Mouse (Mus musculus) v-Abl transformed pro-B cells (cell line): ENCODE data around the gene Tenm3.

ENCODE experiments used
- in situ Hi-C, 2 experiments: fragments of 400-800 bp; cut with MboI; formaldehyde crosslinking; loops; one replicate each; pipeline ENCODE4 v1.15.1; 2025; ENCODE audit not compliant: unreplicated experiment in 2 of 2

The Tenm3 gene

DNA sequence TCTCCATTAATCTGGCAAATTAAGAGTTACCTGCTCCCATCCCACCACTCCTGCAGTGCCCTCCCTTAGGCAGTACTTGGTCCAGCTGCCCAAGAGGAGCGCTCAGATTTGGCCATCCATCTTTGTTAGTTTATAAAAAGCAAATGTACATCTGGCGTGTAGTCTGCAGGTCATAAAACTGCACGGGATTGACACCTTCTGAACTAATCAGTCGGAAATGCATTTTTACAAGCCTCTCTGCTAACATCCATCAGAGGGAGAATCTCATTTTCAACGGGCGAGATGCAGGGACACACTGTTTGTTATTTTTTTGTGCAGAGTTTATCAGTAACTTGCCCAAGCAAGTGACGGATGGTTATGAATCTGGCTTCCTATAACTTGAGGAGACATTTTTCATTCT is 539.5 kb downstream of the Tenm3 start:
- in situ Hi-C loops, result no loop called here

GRCm38 (mm10) chr8:48300613-48301037 is 543.1 kb downstream of the Tenm3 start:
- in situ Hi-C loops, result no loop called here

DNA sequence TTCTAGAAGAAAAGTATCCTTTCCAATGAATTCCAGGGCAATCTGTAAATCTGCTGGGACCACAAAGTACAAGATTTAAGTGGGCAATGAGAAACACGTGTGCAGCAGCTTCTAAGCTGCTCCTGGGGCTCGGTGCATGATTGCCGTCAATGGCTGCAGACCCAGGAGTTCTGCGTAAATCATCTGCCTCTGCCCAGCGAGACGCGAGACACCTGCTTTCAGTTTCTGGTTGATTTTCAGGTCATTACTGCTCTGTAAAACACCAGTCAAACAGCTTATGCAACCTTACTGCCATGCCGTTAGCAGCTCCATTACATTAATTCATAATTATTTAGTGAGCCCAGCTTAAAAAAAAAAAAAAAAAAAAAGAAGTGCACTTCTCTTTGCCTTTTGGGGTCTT is 543.7 kb downstream of the Tenm3 start:
- in situ Hi-C loops, result no loop called here

DNA sequence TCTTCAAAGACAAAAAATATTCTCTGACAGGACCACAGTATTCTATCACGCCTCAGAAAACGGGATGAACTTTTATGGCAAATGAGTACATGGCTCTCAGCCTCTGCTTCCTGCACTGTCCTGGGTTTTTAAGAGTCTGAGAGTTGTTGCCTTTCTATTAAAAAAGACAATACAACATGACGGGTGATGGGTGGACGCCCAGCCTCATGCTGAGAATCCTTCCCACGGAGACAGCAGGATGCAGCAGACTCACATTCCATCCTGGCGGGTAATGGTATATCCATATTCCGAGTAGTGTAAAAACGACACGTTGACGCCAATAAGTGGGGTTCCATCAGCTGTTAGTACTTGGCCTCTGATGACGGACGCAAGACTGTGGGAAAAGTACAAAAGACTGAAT is 544.4 kb downstream of the Tenm3 start:
- in situ Hi-C loops, result no loop called here

DNA sequence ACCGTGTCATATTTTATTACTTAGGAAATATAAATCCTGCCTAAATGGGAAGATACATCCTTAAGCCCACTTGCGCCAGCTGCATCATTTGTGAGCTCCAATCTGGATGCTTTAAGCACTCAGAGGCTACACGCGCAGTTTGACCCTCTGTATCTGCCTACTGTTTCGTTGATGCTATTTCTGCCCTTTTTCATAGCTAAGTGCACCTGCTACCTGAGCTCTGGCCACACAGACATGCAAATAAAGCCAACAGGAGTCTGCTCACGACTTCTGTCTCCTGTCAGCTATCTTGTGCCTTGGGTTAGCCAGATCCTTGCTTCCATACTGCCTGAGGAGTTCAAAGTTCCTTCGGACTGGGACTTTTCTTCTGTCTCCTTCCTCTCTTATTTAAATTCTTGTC is 547.4 kb downstream of the Tenm3 start:
- in situ Hi-C loops, result no loop called here

DNA sequence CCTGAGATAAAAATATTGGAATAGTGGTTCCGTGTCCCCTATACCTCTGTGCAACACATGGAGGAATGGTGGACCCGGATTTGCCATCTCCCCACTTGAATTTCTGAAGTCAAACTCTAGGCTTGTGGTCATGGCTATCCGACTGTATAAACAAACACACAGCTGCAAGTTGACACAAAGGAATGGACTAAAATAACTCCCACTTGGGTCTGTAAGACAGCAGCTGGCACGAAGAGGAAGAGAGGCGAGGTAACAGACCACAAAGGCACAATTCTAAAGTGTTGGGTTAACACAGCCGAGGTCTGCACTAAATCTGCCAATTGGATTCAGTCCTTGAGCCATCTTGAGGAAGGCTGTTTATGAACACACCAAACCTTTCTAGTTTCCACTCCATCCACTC is 548.2 kb downstream of the Tenm3 start:
- in situ Hi-C loops, result no loop called here

- in situ Hi-C loops, result no loop called here
Measured at GRCm38 (mm10) chr8:48293797-48294196, 550.0 kb downstream of the Tenm3 start.

DNA sequence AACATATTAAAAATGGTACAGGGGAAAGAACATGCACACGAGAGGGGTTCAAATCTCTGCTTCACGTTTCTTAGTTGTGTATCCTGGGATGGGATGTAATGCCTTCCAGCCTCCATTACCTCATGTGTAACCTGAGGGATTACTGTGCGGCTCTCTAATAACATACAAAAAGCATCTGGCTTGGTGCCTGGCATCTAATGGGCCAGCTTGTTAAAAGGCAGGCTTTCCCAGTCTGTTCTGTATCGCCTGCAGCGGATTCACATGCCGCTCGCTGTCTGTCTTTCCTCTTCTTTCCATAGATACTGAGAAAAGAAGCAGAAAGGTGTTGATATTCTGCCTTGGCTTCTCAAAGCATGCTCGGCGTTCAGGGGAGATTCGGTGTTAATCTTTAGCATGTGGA is 558.3 kb downstream of the Tenm3 start:
- in situ Hi-C loops, result no loop called here

DNA sequence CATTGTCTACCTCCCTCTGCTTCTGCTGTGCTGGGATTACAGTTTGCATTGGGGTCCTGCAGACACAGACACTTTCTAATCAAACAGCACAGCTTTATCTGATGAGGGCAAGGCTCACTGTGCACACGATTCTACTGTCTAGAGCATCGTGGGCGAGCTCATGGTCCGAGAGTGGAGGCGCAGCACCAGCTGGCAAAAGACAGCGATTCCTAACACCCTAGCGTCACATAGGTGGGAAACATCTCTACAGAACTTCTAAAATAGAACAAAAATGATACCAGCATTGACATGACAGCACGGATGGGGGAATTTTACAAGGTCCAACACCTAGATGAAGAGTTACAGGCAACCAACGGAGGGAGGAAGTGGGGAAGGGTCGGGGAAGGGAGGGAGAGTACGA is 561.9 kb downstream of the Tenm3 start:
- in situ Hi-C loops, result no loop called here

GRCm38 (mm10) chr8:48279360-48279759 is 564.4 kb downstream of the Tenm3 start:
- in situ Hi-C loops, result no loop called here

- in situ Hi-C loops, result no loop called here
Measured at GRCm38 (mm10) chr8:48277986-48278635, 565.6 kb downstream of the Tenm3 start.

DNA sequence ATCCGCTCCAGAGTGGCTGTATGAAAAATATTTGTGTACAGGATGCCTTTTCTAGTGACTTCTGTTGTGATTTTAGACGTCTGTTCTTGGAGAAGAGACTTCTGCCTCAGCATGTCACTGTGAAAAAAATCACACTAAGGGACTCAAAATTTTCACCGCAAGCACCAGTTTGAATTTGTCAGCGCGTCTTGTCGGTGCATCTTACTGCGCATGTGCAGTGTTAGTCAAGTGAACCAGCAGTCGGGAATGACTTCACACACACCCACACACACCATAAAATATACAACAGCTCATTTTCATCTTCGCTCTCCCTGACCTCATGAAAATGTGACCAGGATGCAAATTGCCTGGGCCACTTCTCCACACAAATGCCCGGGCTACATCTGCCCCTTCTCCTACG is 568.7 kb downstream of the Tenm3 start:
- in situ Hi-C loops, result no loop called here

DNA sequence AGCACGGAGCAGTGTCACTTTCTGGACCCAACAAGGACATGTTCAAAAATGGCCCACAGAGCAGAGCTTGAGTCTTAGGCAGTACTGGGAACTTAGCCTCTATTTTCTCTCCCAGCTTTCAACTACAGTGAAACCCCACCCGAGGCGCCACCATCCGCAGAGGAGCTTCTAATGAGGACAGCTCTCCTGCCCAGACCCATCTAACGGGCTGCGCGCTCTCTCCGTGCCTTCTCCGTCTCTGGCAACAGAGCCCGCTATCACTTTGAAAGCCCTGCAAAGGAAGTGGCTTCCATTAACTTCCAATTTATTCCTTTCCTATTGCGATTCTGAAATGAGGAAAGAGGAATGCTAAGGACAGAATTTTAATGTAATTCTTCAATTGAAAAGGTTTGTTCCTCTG is 569.2 kb downstream of the Tenm3 start:
- in situ Hi-C loops, result no loop called here

GRCm38 (mm10) chr8:48268638-48269037 is 575.1 kb downstream of the Tenm3 start:
- in situ Hi-C loops, result no loop called here

GRCm38 (mm10) chr8:48260265-48260664 is 583.5 kb downstream of the Tenm3 start:
- in situ Hi-C loops, result no loop called here

- in situ Hi-C loops, result no loop called here
Measured at GRCm38 (mm10) chr8:48259832-48260231, 583.9 kb downstream of the Tenm3 start.

DNA sequence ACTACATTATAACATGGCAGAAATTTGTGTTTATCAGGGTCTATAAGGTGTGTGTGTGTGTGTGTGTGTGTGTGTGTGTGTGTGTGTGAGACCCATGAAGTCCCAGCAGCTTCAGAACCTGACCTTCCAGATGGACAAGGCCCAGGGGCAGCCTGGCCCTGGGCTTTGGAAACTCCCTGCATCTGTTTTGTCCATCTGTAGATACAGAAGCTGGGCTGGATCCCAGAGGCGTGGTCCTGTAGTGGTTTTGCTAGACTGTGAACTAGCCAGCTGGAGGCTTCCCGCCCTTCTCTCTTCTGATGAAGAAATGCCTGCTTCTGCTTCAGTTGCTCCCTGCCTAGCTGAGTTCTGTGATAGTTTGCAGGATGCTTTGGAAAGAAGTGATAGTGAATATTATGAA is 599.9 kb downstream of the Tenm3 start:
- in situ Hi-C loops, result no loop called here

GRCm38 (mm10) chr8:48240917-48241531 is 602.7 kb downstream of the Tenm3 start:
- in situ Hi-C loops, result no loop called here

- in situ Hi-C loops, result no loop called here
Measured at GRCm38 (mm10) chr8:48236968-48237367, 606.8 kb downstream of the Tenm3 start.

DNA sequence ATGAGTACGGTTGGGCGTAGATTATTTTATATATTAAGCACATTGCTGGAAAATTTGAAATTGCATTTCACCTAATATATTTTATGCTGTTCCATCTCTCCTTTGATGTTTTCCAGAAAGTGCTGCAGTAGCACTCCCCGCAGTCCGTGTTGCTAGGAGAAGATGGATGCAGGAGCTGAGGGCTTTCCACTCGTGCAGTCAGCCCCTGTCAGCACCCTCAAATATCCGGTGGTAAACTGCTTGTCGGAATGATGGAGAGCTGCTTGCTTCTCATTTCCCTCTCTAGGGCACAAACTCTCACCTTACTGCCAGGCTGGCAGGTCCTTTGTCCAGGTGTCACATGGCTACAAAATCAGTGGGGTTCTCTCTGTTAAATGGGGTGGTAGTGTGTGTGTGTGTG is 610.8 kb downstream of the Tenm3 start:
- in situ Hi-C loops, result no loop called here

- in situ Hi-C loops, result no loop called here
Measured at GRCm38 (mm10) chr8:48231882-48232281, 611.9 kb downstream of the Tenm3 start.

DNA sequence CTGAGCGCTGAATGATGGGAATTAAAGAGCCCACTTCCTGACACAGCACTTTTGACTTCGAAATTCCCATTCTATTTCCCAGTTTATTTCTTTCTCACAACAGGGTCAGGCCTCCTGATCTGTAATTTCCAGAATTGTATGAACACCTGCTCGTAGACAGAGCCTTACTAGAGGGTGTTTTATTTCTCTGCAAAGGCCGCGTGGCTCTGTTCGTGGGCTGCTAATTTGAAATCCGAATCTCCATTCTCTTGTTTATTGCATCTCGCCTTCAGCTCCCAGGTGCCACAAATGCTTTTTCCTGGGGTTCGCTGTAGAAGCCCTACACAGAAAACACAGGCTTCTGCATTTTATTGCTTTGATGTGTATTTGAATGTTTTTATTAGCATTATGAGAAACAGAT is 612.4 kb downstream of the Tenm3 start:
- in situ Hi-C loops, result no loop called here

DNA sequence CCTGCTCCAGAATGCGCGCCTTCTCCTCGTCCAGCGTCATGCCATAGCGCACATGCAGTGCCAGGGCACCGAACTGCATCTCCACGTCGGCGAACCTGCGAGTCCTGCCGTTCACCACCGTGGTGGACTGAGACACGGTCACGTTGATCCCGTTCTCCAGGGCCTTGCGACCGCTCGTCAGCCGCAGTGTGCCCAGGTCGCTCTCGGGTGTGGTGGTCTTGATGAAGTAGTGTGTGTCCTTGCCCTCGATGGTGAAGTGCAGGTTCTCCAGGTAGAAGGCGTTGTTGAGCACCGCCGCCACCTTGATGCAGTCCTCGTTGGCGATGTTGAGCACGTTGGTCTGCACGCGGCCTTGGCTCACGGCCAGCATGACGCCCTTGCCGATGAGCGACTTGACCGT is 615.1 kb downstream of the Tenm3 start:
- in situ Hi-C loops, result no loop called here
